Mouse (Mus musculus) R1 (cell line): ENCODE measurements around the gene Zfp775.

Experiments used
- DNase-seq: peaks from one replicate; pipeline ENCODE4 v3.0.0-alpha.2; 2018; ENCODE audit warnings: low read depth, low spot score

The Zfp775 gene

GRCm38 (mm10) chr6:48601271-48602079 is at the start of gene Zfp775:
Zfp775 (plus strand) TSS chr6:48602063.
- DNase-seq: peak; percentile 90

- peak; percentile 95 for DNase-seq
Measured at GRCm38 (mm10) chr6:48552918-48553317, 48.9 kb upstream of the Zfp775 start.

- DNase-seq: no peak
Measured at GRCm38 (mm10) chr6:48553819-48554218, 48.0 kb upstream of the Zfp775 start.

- DNase-seq: peak; percentile 94
Measured at GRCm38 (mm10) chr6:48554280-48555103, 47.4 kb upstream of the Zfp775 start, which contains the start of gene Lrrc61. Lrrc61 (plus strand) TSS chr6:48554796.

GRCm38 (mm10) chr6:48555104-48555890 is 46.6 kb upstream of the Zfp775 start:
- DNase-seq: peak; percentile 69

GRCm38 (mm10) chr6:48555956-48556355 is 45.9 kb upstream of the Zfp775 start:
- DNase-seq: no peak

GRCm38 (mm10) chr6:48565693-48566310 is 36.1 kb upstream of the Zfp775 start:
- DNase-seq: no peak

GRCm38 (mm10) chr6:48566312-48566711 is 35.6 kb upstream of the Zfp775 start:
- DNase-seq: no peak

- DNase-seq: no peak
Measured at GRCm38 (mm10) chr6:48568036-48568984, 33.6 kb upstream of the Zfp775 start.

GRCm38 (mm10) chr6:48569065-48569807 is 32.6 kb upstream of the Zfp775 start:
- DNase-seq: no peak

GRCm38 (mm10) chr6:48572014-48572413 is 29.8 kb upstream of the Zfp775 start:
- no peak for DNase-seq

GRCm38 (mm10) chr6:48572572-48573061 is 29.2 kb upstream of the Zfp775 start, which contains the start of gene Rarres2:
Rarres2 (minus strand) TSS chr6:48572789.
- DNase-seq: no peak

- no peak for DNase-seq
Measured at GRCm38 (mm10) chr6:48573280-48573679, 28.6 kb upstream of the Zfp775 start.

- no peak for DNase-seq
Measured at GRCm38 (mm10) chr6:48573981-48574380, 27.9 kb upstream of the Zfp775 start.

GRCm38 (mm10) chr6:48578736-48579135 is 23.1 kb upstream of the Zfp775 start:
- DNase-seq: no peak

- no peak for DNase-seq
Measured at GRCm38 (mm10) chr6:48579215-48579648, 22.6 kb upstream of the Zfp775 start.

GRCm38 (mm10) chr6:48581257-48581656 is 20.6 kb upstream of the Zfp775 start:
- no peak for DNase-seq

GRCm38 (mm10) chr6:48582037-48582436 is 19.8 kb upstream of the Zfp775 start:
- peak; percentile 51 for DNase-seq

- no peak for DNase-seq
Measured at GRCm38 (mm10) chr6:48589194-48589750, 12.6 kb upstream of the Zfp775 start, which contains the start of gene Gm45021. Gm45021 (plus strand) TSS chr6:48589610.
